Mouse (Mus musculus) C2C12 (cell line): ENCODE measurements around the gene Oas1c. TPM values are rescaled to one million over a fixed set of nuclear protein-coding genes. Genes with fewer than 3 reads are reported as not detected.

Source experiments
- H3K27me3 ChIP-seq: one replicate; pipeline ENCODE4 v1.6.1; 2011; ENCODE audit not compliant: control insufficient read depth, insufficient read depth, insufficient read length
- H3K36me3 ChIP-seq: one replicate; pipeline ENCODE4 v1.6.1; 2011; ENCODE audit not compliant: control insufficient read depth, insufficient read depth
- H3K4me3 ChIP-seq: one replicate; pipeline ENCODE4 v1.5.1; 2011; ENCODE audit warnings: mild to moderate bottlenecking, control low read depth; ENCODE audit not compliant: poor library complexity, insufficient read depth, severe bottlenecking
- H3K79me2 ChIP-seq: one replicate; pipeline ENCODE4 v1.6.1; 2011; ENCODE audit not compliant: control insufficient read depth, insufficient read depth
- H3K79me3 ChIP-seq: one replicate; pipeline ENCODE4 v1.6.1; 2011; ENCODE audit warnings: low read depth, control low read depth
- H3ac ChIP-seq: one replicate; pipeline ENCODE3; 2011; ENCODE audit warnings: low read depth; ENCODE audit not compliant: control insufficient read depth, insufficient read length
- CEBPB ChIP-seq: IDR thresholded peaks from one replicate; pipeline ENCODE4 v1.6.1; 2011; ENCODE audit warnings: low read depth, mild to moderate bottlenecking, control low read depth, moderate library complexity
- CTCF ChIP-seq: IDR thresholded peaks from one replicate; pipeline ENCODE4 v1.5.1; 2011; ENCODE audit not compliant: control insufficient read depth, insufficient read depth, insufficient read length
- FOSL1 ChIP-seq: IDR thresholded peaks from one replicate; pipeline ENCODE4 v1.8.0; 2011; ENCODE audit warnings: mild to moderate bottlenecking, low read length; ENCODE audit not compliant: poor library complexity, insufficient read depth, severe bottlenecking
- MAX ChIP-seq: IDR thresholded peaks from one replicate; pipeline ENCODE4 v1.6.1; 2011; ENCODE audit warnings: mild to moderate bottlenecking, control low read depth
- MYOD1 ChIP-seq: IDR thresholded peaks from one replicate; pipeline ENCODE4 v1.6.1; 2011; ENCODE audit warnings: low read depth; ENCODE audit not compliant: control insufficient read depth, insufficient read length
- MYOG ChIP-seq: IDR thresholded peaks from one replicate; pipeline ENCODE4 v1.6.1; 2011; ENCODE audit not compliant: control insufficient read depth, insufficient read length; ENCODE audit errors: extremely low read depth
- USF1 ChIP-seq: IDR thresholded peaks from one replicate; pipeline ENCODE4 v1.6.1; 2011; ENCODE audit warnings: low read depth, mild to moderate bottlenecking, control low read depth, moderate library complexity
- polyA plus RNA-seq: library from polyadenylated mRNA; unstranded; fragments of >200 nt; fragmentation: generic; extraction: Trizol; gene quantifications from one replicate; pipeline ENCODE4 v1.2.1, GENCODE M21; 2012; ENCODE audit warnings: missing spikeins

Gene Oas1c
- polyA plus RNA-seq, 1 experiment = 0.07 TPM

DNA sequence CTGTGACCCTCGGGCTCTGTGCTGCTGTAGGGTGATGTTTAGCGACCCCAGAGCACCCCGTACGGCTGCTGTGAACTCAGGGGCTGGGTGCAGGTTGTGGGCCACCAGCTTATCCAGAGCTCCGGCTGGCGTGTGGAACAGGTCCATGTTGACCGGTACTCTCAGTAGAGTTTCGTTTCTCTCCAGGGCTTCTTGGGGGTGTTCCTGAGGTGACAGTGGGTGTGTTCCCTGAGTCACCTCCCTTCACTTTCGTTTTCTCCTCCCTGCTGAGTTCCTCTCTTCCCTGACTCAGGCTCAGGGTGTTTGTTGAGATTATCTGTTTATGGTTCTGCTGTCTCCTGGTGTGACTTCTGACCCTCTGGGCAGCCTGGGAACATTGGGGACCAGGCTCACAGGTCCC is 34.8 kb downstream of the Oas1c start, which contains the start of gene Oas3:
Oas3 (minus strand) TSS at position 184 of the 400 bp plus-strand sequence.
- Histone ChIP-seq H3K79me2 (no peaks in the 10 kb centered on the region), H3ac (no peak within 1 kb of the TSS), H3K79me3 (no peaks in the 10 kb centered on the region), H3K36me3 (no peaks in the 10 kb centered on the region), H3K27me3 (no peaks in the 10 kb centered on the region), H3K4me3 (no peak within 1 kb of the TSS)
- TF ChIP-seq MAX (no peak), MYOD1 (no peak), FOSL1 (no peak), CEBPB (no peak), USF1 (no peak), CTCF (no peak), MYOG (no peak)

DNA sequence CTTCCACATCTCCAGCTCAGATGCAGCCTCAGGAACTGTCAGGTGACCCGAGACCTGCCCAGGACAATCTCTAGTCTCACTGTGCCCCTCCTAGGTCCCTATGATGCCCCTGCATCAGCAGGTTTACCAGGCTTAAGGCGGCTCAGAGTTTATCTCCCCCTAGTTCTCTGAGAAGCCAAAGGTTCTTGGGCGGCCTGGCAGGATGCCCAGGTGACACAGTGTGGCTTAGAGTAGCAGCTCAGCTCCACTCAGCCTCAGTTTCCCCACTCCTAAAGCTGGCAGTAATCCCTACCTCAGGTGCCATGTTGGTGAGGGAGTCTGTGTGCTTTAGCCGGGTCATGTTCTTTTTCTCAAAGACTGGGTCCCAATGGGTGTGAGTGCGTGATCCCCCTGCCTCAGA is 35.5 kb downstream of the Oas1c start:
- TF ChIP-seq CTCF (no peak), CEBPB (no peak), MYOD1 (no peak), USF1 (no peak), MYOG (no peak), FOSL1 (no peak), MAX (no peak)
- Histone ChIP-seq H3K36me3 (no peaks in the 10 kb centered on the region), H3K4me3 (no peak overlapping the region), H3K79me3 (no peaks in the 10 kb centered on the region), H3ac (no peak overlapping the region), H3K79me2 (no peaks in the 10 kb centered on the region), H3K27me3 (no peaks in the 10 kb centered on the region)

DNA sequence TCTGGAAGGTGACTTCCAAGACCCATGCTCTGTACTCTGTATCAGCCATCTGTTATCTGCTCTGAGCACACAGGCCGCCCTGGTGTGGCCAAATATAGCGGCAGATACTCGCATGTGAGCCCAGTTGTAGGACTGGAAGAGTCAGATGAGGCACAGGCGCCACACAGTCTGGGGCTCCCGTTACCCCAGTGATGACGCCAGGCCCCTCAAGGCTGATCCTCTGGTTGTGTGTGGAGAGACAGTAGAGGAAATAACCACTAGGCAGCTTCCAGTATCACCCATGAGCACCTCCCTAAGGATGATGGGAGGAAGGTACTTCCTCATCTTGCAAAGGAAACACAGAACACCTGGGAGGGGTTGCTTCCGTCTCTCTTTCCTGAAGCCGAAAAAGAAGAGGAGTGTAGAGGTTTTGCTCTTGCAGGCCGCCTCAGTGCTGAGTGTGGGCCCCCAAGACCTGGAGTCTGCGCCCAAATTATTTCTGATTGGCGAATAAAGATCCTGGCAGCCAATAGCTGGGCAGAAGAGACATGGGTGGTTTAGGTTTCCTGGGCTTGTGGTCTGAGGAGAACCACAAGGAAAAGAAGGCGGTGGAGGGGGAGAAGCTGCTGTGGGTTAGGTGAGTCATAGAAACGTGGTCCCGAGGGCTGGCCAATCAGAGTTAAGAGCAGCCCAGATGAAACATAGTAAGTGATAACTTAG is 36.9 kb downstream of the Oas1c start:
- H3ac ChIP-seq = no peak overlapping the region
- H3K79me3 ChIP-seq = no peaks in the 10 kb centered on the region
- H3K4me3 ChIP-seq = no peak overlapping the region
- peaks cover 7% of the 10 kb centered on the region for H3K27me3 ChIP-seq
- no peaks in the 10 kb centered on the region for H3K36me3 ChIP-seq
- H3K79me2 ChIP-seq = no peaks in the 10 kb centered on the region
- peak; percentile 9 for TF ChIP-seq MAX
- TF ChIP-seq FOSL1 = peak; percentile 10
- TF ChIP-seq MYOG = no peak

DNA sequence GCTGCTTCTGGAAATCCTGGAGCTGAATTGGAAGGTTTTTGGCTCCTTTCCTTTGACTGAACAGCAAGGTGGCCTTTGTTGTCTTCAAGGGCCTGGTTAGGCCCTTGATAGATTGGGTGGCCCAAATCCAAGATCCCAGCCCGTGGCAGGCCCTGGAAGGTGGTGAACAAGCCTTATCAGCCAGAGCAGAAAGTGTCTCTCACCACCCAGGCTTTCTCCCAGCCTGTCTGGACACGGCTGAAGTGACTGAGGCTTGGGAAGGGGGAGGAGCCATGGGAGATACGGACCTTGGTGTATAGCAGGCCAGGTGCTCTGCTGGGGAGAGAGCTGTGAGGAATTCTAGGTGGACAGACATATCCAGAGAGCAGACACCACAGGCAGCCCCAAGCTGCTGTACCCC is 42.9 kb downstream of the Oas1c start:
- H3K4me3 ChIP-seq = no peak overlapping the region
- no peak for TF ChIP-seq MYOG
- TF ChIP-seq MAX = no peak
- no peak for TF ChIP-seq CTCF
- TF ChIP-seq FOSL1 = no peak
- no peak for TF ChIP-seq CEBPB
- no peaks in the 10 kb centered on the region for H3K79me3 ChIP-seq
- H3ac ChIP-seq = no peak overlapping the region
- no peaks in the 10 kb centered on the region for H3K79me2 ChIP-seq
- H3K27me3 ChIP-seq = peaks cover 15% of the 10 kb centered on the region
- H3K36me3 ChIP-seq = no peaks in the 10 kb centered on the region

DNA sequence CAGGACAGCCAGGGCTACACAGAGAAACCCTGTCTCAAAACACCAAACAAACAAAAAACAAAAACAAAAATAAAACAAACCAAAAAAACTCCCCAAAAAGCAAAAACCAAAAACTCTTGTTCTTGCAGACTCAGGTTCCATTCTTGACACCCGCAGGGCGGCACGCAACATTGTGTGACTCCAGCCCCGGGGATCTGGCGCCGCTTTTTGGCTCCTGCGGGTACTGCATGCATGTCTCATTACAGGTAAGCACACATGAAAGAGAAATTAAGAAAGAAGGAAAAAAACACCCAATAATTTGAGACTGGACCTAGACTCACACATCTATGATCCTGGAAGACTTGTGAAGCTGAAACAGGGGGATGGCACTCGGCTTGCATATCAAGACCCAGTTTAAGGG is 47.3 kb downstream of the Oas1c start:
- H3K4me3 ChIP-seq = no peak overlapping the region
- peaks cover 31% of the 10 kb centered on the region for H3K27me3 ChIP-seq
- no peak for TF ChIP-seq FOSL1
- no peak for TF ChIP-seq CTCF
- no peak for TF ChIP-seq USF1
- no peak for TF ChIP-seq MAX
- TF ChIP-seq MYOG = no peak
- no peak for TF ChIP-seq CEBPB
- no peak for TF ChIP-seq MYOD1
- H3K36me3 ChIP-seq = no peaks in the 10 kb centered on the region
- no peaks in the 10 kb centered on the region for H3K79me2 ChIP-seq
- H3K79me3 ChIP-seq = no peaks in the 10 kb centered on the region
- no peak overlapping the region for H3ac ChIP-seq

DNA sequence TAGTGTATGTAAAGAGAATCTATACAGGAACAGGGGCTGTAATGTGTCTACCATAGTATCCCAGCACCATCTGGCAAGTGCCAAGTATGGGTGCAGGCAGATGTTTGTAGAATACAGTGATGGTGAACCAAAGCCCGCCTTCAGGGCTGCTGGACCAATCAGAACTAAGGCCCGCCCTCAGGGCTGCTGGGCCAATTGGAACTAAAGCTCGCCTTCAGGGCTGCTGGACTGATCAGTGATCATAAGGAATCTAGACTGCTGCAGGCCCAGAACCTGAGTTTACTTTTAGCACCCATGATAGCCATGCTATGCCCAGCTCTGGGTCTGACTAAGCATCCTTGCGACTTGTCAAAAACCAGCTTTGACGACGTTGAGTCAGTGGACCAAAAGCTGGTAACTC is 50.4 kb downstream of the Oas1c start:
- no peak overlapping the region for H3ac ChIP-seq
- no peak overlapping the region for H3K4me3 ChIP-seq
- no peaks in the 10 kb centered on the region for H3K79me3 ChIP-seq
- peaks cover 41% of the 10 kb centered on the region for H3K27me3 ChIP-seq
- TF ChIP-seq MAX (no peak), CEBPB (no peak), MYOG (no peak), FOSL1 (no peak), MYOD1 (no peak), CTCF (no peak), USF1 (no peak)
- no peaks in the 10 kb centered on the region for H3K79me2 ChIP-seq
- H3K36me3 ChIP-seq = no peaks in the 10 kb centered on the region
